Mouse (Mus musculus): ENCODE measurements around the gene Cabp1.
"Not testable (repeated sequence)": the region's sequence is repeated elsewhere in the genome, so short reads cannot be mapped to it uniquely, and the experiment has no call there.

The Cabp1 gene

DNA sequence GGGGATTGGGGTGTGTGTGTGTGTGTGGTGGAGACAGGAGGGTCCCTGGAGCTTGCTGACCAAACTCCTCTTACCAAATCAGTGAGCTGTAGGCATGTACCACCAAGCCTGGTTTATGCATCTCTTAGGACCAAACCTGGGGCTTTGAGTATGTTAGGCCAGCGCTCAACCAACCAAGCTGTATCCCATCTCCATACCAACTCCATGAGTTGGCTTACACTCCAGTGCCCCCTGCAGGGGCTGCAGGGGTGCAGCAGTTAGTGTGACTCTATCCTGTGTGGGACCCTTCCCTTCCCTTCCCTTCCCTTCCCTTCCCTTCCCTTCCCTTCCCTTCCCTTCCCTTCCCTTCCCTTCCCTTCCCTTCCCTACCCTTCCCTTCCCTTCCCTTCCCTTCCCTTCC is 19.6 kb downstream of the Cabp1 start:
- no peak for DNase-seq (ENCODE audit: low read depth)

DNA sequence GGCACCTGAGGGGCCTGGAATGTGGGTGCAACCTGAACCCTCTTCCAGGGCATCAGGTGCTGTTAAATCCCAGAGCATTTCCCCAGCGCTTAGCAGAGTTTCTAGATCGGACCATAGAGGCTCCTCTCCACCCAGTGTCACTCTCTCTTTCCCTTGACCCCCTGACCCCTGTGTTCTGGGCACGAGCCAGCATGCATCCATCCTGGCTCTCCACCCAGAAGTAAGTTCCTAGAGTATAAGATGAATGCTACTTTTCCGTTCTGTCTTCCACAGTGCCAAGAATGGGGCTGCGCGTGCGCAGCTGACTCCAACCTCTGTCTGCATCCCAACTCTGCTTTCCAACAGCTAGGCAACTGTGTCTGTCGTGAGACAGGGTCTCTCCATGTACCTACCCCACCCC is 24.0 kb downstream of the Cabp1 start:
- DNase-seq (ENCODE audit: low read depth): no peak

DNA sequence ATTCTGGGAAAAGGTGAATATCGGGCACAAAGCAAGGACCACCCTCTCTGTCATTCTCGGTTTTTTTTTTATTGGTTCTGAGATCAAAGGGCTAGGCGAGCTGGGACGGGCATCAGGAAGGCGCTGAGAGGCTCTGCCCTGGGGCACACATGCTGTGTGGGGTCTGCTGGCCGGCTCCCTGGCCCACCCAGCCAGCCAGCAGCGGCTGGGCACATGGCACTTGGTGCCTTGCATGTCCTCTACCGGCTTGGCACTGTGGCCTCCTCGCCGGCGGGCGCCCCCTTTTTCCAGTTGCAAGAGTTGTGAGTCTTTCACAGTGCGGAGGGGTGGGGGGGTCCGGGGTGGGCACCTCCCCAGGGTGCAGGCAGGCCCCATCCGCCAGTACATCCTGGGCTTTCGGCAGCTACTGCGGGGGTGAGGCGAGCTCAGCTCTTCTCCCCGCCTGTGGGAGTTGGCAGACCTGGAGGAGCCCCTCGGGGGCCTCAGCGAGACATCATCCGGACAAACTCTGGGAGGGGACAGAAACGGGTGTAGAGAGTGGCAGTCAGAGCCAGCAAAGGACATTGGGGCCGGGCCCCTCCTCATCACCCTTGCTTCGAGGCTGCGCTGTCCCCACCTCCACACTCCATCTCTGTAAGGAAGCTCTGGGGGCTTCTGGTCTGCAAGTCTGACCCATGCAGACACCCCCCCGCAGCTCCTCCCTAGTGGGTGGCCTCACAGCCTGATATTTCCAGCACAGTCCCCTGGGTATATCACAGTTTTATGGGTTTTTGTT is 25.4 kb downstream of the Cabp1 start:
- DNase-seq (ENCODE audit: low read depth): no peak

DNA sequence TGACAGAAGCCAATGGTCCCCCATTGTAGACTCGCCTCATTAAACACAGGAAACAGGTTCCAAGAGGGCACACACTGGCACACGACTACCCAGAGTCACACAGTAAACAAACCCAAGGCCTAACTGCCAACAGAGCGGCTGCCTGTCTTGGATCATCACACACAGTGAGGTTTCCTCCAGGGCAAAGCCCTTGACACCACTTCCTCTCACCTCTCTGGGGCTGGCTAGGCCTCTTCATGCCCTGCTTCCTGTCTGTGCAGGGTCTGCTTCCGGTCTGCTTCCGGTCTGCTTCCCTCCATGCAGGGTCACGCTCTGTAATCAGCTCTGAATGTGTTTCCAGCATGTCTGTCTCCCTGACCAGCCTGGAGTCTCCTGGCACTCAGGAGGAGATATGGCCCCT is 26.8 kb downstream of the Cabp1 start:
- no peak for DNase-seq (ENCODE audit: low read depth)

DNA sequence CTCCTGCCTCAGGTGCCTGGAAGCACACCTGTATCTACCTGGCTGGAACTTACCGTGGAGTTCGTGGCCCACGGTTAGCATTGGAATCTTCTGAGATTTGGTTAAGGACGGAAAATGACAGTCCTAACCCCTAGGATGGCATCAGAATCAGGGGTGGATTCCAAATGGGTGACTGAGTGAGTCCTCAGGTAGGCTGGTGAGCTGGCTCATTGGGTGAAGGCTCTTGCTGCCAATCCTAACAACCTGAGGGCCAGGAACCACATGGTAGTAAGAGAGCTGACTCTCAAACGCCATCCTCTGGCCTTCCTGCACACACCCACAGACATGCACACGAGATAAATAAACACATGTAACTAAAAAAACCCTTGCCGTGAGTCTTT is 27.4 kb downstream of the Cabp1 start:
- DNase-seq (ENCODE audit: low read depth): no peak

DNA sequence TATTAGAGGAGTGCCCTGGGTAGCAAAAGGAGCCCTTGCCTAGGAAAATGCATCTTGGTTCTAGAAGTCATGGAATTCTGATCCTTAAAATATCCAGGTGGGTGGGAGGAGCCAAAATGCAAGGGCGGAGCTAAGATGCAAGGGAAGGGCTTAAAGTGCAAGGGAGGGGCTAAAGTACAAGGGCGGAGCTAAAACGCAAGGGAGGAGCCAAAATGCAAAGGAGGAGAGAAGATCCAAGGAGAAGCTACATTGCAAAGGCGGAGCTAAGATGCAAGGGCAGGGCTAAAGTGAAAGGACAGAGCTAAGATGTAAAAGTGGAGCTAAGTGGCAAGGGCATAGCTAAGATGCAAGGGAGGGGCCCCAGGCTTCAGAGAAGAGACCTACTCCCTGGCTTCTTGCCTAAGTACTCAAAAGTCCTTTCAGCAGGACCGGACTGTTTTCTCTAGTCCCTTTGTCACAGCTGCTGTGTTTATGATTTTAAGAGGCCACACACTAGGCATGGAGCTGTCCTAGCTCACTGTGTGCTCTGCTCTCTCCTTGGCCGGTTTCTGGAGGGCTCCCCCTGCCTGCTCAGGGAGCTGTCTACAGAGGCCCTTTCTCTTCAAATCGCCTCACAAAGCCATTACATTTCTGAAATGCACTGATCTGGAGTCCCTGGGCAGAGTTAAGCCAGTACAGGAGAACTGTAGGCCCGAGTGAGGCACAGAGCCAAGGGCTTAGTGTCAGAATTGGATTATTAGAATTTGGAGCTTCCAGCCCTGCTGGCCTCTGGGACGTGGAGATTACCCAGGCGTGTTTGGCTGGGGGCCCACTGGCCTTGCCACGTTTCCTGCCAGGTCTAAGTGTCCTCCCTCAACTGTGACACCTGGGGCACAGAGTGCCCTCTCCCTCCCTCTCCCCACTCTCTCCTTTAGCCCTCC is 28.0 kb downstream of the Cabp1 start:
- DNase-seq (ENCODE audit: low read depth): no peak

DNA sequence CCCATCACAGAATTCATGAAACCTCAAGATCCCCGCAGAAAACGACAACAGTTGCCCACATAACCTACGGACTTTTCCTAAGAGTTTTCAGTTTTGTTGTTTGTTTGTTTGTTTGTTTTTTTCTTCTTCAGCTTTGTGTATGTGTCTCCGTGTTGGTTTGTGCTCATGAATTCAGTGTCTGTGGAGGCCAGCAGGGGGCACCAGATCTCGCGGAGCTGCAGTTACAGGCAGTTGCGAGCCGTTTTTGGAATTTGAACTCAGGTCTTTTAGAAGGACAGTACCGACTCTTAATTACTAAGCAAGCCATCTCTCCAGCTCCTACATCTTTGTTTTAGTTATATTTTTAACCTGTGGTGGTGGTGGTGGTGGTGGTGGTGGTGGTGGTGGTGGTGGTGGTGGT is 28.8 kb downstream of the Cabp1 start:
- no peak for DNase-seq (ENCODE audit: low read depth)

DNA sequence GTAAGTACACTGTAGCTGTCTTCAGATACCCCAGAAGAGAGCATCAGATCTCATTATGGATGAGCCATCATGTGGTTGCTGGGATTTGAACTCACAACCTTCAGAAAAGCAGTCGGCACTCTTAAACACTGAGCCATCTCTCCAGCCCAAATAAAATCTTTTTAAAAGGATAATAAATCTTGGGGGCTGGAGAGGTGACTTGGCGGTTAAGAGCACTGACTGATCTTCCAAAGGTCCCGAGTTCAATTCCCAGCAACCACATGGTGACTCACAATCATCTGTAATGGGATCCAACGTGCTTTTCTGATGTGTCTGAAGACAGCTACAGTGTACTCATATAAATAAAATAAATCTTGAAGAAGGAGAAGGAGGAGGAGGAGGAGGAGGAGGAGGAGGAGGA is 29.7 kb downstream of the Cabp1 start:
- not testable (repeated sequence) for DNase-seq (ENCODE audit: low read depth)

DNA sequence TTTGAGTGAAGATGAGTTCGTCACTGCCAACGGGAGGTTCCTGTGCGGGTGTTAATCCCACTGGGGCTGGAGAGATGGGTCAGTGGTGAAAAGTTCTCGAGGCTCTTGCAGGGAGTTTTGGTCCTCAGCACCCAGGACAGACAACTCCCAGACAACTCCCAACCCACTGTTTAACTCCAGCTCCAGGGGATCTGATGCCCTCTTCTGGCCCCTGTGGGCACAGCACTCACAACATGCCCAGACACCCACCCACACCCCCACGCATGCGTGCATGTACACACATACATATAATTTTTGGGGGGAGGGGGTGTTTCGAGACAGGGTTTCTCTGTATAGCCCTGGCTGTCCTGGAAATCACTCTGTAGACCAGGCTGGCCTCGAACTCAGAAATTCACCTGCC is 30.6 kb downstream of the Cabp1 start:
- no peak for DNase-seq (ENCODE audit: low read depth)

DNA sequence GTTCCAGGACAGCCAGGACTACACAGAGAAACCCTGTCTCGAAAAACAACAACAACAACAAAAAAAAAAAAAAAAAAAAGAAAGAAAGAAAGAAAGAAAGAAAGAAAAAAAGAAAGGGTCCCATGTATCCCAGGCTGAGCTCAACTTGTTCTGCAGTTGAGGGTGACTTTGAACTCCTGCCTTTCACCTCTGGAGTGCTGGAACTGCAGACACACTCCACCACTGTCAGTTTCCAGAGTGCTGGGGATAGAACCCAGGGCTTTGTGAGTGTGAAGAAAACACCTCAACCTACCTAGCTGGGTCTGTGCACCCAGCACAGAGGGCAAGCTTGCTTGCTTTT is 32.3 kb downstream of the Cabp1 start:
- not testable (repeated sequence) for DNase-seq (ENCODE audit: low read depth)

DNA sequence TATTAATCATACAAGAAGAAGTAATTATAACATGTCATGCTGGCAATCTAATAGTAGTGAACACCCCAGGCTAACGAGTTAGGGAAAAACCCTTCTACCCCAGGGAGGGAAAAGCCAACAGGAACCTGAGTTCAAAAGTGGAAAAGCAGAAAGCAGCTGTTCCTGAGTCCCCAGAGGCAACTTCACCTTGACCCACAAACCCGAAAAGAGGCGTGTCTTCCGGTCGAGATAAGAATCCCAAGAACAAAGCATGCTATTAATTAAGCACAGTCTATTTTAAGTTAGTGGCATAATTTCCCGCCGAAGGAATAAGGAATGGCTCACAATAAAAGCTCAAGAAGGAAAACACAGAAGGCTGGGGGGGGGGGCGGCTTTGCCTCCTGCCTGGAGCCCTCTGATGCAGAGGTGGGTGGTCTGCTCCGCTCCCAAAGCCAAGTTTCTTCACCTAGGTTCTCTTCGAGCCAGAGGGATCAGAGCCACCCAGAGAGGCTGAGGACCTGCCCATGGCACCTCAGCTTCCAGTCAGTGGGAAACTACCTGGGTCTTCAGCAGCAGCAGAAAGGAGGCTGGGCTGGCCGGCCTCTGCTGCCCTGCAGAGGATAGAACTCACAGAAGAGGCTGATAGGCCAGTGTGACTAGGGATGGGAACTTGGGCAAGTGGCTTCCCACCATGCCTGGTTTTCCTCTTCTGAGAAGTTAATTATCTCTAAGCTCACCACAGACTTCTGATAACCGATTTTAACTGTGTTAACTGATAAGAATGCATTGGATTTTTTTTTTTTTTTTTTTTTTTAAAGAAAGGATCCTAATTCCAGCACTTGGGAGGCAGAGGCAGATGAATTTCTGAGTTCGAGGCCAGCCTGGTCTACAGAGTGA is 32.9 kb downstream of the Cabp1 start:
- no peak for DNase-seq (ENCODE audit: low read depth)

DNA sequence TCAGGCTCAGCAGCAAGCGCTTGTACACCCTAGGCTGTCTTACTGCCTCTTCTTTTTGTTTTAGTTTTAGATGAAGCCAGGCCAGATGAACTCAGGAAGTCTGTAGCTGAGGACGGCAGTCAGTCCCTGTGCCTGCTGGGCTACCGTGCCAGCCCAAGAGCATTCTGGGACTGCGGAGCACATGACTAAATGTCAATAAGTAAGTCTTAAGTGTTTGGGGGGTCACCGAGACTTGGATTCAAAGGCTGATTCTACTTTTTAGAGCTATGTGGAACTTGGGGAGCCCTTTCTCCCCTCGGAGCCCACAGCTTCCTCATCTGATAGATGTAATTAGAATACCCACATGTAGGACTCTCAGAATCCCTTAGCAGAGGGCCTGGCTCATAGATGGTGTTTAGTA is 33.5 kb downstream of the Cabp1 start:
- DNase-seq (ENCODE audit: low read depth): no peak

DNA sequence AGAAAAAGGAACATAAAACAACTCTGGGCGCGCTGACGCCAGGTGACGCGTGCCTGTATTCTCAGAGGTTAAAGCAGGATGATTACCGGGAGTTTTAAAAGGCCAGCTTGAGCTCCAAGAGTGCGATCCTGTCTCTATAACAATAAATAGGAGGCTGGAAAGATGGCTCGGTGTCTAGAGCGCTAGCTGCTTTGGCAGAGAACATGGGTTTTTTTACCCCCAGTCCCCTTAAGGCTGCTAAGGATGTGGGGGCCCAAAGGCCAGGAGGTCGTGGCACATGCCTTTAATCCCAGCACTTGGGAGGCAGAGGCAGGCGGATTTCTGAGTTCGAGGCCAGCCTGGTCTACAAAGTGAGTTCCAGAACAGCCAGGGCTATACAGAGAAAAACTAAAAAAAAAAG is 35.0 kb downstream of the Cabp1 start:
- DNase-seq (ENCODE audit: low read depth): no peak

DNA sequence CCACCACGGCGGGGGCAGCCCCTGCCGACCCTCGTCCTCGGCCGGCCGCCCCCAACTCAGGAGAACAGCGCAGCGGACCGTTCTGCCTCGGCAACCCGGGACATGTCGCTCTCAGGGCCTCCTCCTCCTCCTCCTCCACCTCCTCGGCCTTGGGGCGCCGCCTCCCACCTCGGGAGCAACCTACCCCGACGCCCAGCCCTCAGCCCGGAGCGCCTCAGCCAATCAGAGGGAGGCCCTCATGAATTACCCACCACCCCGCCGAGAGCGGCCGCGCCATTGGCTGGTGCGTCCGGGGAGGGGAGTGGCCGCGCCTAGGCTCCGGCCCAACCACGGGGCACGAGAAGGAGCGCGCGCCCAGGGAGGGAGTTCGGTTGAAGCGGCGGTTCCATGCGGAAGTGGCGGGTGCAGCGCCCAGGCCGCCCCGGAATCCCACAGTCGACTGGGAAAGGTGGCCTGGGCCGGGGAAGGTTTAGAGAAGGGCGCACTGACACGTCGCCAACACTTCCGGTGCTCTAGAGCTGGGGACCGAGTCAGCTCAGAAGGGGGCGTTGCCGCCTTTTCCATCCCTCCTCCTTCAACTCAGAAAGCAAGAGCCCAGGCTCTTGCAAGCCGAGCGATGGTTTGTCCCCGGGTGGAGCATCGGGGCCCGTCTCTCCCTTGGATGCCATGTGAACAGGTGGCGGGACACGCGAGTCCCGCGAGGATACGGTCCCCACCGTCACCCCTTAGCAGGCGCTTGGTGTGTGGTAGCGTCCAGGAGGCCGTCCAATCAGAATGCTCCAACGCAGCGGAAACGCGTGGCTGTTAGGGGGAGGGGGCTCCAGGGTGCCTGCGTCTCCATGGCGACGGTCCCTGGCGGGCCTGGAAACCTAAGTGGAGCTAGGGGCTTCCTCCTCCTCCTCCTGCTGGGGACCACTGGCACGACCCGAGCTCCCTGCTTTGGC is 35.9 kb downstream of the Cabp1 start, which contains the start of gene Mlec:
TSS of gene Mlec (minus strand) at position 140 of the 944 bp plus-strand sequence.
- peak; percentile 98 for DNase-seq (ENCODE audit: low read depth)

DNA sequence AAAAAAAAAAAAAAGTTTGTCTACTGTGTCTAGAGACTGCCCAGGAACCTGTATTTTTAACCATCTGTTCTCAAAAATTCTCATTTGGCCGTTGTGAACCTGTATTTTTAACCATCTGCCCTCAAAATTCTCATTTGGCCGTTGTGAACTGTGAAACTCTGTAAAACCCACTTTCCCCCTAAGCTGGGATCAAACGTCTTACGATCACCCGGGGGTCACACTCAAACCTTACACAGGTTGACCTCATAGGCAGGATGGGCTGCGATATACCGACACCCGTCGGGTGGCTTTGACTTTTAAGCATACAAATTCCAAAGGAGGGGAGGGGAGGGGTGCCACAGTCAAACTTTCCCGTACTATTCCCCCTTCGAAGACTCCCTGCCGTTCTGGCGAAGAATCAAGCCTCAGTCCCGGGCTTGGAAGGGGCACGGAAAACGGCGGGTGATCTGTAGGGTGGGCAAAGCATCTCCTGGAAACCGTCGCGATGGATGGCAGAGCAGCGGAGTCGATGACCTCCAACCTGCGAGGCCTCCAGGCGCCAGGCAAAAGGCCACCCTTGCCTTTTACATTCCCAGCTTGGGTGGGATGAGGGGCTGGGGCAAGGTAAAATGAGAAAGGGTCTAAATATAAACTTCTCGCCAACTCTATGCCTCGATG is 37.1 kb downstream of the Cabp1 start:
- DNase-seq (ENCODE audit: low read depth): no peak

DNA sequence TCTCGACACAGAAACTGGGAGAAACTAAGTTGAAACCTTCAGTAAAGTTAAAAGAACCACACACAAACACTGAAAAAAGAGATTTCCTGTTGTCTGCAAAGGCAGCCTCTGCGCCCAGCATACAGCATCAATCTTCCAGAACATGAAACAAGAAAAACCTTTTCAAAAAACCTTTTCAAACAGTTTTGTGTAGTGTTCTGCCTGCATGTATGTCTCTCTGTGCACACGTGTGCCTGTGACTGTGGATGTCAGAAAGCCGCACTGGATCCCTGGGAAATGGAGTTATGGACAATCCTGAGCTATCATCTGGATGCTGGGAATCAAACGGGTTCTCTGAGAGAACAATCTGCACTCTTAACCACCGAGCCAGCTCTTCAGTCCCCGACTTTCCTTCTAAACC is 37.8 kb downstream of the Cabp1 start:
- no peak for DNase-seq (ENCODE audit: low read depth)

DNA sequence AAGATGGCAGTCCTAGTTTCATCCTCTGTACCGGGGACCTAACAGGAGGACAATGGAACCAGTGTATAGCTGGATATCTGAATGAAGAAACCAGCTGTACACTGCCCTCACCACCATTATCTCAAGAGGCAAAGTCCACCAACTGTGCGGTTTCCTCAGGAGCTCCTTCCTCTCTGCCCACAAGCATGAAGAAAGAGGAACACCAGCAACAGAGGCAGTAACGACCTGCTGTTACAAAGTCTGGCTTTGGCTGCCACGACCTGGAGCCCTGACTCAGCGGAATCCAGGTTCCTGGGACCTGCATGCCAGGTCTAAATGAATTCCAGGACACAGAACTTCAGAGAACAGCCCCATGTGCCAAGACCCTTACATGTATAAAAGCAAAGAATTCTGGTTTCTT is 38.4 kb downstream of the Cabp1 start:
- peak; percentile 71 for DNase-seq (ENCODE audit: low read depth)

DNA sequence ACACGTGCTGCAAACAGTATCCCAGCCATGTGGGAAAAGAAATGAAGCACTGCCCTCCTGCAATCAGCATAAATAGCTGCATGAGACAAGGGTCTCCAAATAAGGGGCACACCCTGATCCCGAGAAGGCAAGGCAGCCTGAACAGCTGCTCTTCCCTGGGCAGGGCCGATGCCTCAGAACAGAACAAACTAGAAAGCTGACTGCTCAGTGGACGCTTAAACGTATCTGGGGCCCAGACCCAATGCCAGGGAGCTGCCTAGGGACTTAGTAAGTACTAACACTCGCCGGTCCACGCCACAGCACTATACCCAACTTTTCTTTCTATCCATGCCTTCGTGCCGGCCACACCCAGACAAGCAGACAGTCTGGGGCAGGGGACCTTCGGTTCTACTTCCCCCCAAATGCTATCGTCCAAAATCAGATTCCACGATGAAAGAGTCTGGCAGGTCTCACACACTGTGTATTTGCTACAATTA is 39.0 kb downstream of the Cabp1 start:
- DNase-seq (ENCODE audit: low read depth): no peak

DNA sequence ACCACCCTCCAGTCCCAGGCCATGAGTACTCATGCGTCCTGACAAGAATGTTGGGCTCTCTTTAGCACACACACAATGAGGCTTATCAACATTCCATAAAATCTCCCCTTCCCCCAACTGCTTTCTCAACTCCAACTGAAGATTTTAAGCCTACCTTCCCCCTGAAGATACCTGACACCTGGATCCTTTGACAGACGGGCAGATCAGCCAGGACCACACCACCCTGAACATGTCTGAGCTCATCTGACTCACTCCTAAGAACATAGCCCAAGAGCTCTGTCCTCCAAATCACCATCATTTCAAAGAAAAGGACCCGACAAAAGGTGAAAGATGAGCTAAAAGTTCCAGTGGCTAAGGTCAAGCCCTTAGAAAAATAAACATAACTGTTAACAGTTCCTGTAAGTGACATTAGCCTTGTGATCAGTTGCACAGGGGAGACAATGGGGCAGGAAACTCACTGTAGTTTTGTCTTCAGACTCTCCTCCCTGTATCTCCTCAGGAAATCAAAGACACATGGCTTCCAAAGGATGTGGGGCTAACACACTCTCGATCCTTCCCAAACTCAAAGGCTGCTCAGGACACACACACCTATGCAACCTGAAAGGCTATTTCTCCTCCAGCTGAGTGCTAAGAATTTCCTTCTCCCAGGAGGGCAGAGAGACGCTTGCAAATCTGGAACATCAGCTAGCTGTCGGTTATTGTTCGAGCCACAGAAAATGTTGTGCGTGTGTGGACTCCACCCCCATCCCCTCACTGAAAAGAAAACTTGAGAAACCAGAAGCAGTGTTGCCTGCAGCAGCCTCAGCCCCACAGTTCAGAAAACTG is 41.8 kb downstream of the Cabp1 start:
- DNase-seq (ENCODE audit: low read depth): no peak

DNA sequence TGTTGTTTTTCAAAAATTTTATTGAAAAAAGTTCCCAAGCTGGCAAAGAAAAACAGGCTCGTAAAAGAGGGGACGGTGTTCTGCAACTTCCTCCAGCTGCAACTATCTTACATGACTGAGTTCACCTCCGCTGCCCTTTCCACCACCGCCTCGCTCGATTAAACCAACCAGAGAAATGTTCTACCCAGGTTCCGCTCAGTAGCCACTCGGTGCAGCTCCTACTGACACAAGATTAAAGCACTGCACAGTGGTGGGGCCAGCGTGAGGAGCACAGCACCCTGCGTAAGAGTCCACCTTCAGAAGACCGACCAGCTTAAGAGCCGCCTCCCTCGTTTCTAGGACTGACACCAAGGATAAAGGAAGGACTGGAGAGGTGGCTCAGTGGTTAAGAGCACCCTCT is 42.7 kb downstream of the Cabp1 start:
- no peak for DNase-seq (ENCODE audit: low read depth)
